Mouse (Mus musculus) midbrain, embryonic 14.5 days (tissue): ENCODE results near the gene Dclk1. TPM values are rescaled to one million over a fixed set of nuclear protein-coding genes. Genes with fewer than 3 reads are reported as not detected.
A peak's percentile ranks its signal among the peaks of the same experiment; 100 is the strongest.

ENCODE experiments used
- ATAC-seq: fragments of 200-750 bp; cut with Nextera tagmentation; 2 replicates; pipeline ENCODE4 v1.8.0; 2017; ENCODE audit warnings: moderate number of reproducible peaks, moderate library complexity; ENCODE audit not compliant: low FRiP score, low TSS enrichment
- DNase-seq: peaks from one replicate; pipeline ENCODE4 v3.0.0-alpha.2; 2015
- H3K27ac ChIP-seq: fragments of 300-500 bp; sonication (generic); replicated peaks from 2 replicates; pipeline ENCODE4 v1.5.1; 2014; ENCODE audit warnings: mild to moderate bottlenecking, low read depth, low read length, moderate library complexity
- H3K27me3 ChIP-seq: fragments of 300-500 bp; sonication (generic); 2 replicates; pipeline ENCODE4 v1.6.1; 2014; ENCODE audit warnings: low read length, control low read depth, mixed read lengths; ENCODE audit not compliant: control insufficient read depth, insufficient read depth
- H3K36me3 ChIP-seq: fragments of 300-500 bp; sonication (generic); 2 replicates; pipeline ENCODE4 v1.6.1; 2014; ENCODE audit warnings: low read length, control low read depth; ENCODE audit not compliant: control insufficient read depth, insufficient read depth
- H3K4me1 ChIP-seq: fragments of 300-500 bp; sonication (generic); 2 replicates; pipeline ENCODE4 v1.6.1; 2014; ENCODE audit warnings: mild to moderate bottlenecking, antibody characterized with exemption, low read length, control low read depth; ENCODE audit not compliant: control insufficient read depth, insufficient read depth
- H3K4me2 ChIP-seq: fragments of 300-500 bp; sonication (generic); 2 replicates; pipeline ENCODE4 v1.6.1; 2014; ENCODE audit warnings: mild to moderate bottlenecking, low read length, moderate library complexity
- H3K4me3 ChIP-seq: fragments of 300-500 bp; sonication (generic); replicated peaks from 2 replicates; pipeline ENCODE4 v1.5.1; 2014; ENCODE audit warnings: low read depth, low read length
- H3K9ac ChIP-seq: fragments of 300-500 bp; sonication (generic); replicated peaks from 2 replicates; pipeline ENCODE4 v1.6.1; 2014; ENCODE audit warnings: mild to moderate bottlenecking, low read length, moderate library complexity
- H3K9me3 ChIP-seq: fragments of 300-500 bp; sonication (generic); 2 replicates; pipeline ENCODE4 v1.6.1; 2016; ENCODE audit warnings: low read length, control low read depth, mixed read lengths; ENCODE audit not compliant: control insufficient read depth
- WGBS: fragments of 180-500 bp; shearing (Covaris S2); extraction: QIAGEN DNeasy Blood & Tissue Kit; methylation state at CpG from one replicate; pipeline ENCODE4 v1.1.7; 2014; 5-methylcytosine and 5-hydroxymethylcytosine counted together
- polyA plus RNA-seq: library from polyadenylated mRNA; unstranded; fragments of >200 nt; fragmentation: Nextera tagmentation; extraction: Ambion mirVana; gene quantifications from 2 replicates; pipeline ENCODE4 v1.2.1, GENCODE M21; 2014

The Dclk1 gene
- polyA plus RNA-seq, 1 experiment from 2014 or later, result 323 TPM

- no peak overlapping the region for H3K4me3 ChIP-seq
- H3K9me3 ChIP-seq, result no peaks in the 10 kb centered on the region
- ATAC-seq (no peak), DNase-seq (no peak)
- H3K27me3 ChIP-seq, result no peaks in the 10 kb centered on the region
- no peak overlapping the region for H3K27ac ChIP-seq
- 0 out of 2 replicates have a peak, but pooled peaks cover 3% of the 10 kb centered on the region for H3K36me3 ChIP-seq
- H3K4me1 ChIP-seq, result peaks cover 8% of the 10 kb centered on the region
- WGBS, result 74% methylated on average over 4 of the region's 4 CpGs
- H3K9ac ChIP-seq, result no peak overlapping the region
- no peak overlapping the region for H3K4me2 ChIP-seq
Measured at GRCm38 (mm10) chr3:55291964-55292363, 49.8 kb downstream of the Dclk1 start.

- no peak overlapping the region for H3K4me3 ChIP-seq
- H3K27me3 ChIP-seq, result no peaks in the 10 kb centered on the region
- WGBS, result 51% methylated on average over 10 of the region's 10 CpGs
- H3K36me3 ChIP-seq, result 0 out of 2 replicates have a peak, but pooled peaks cover 3% of the 10 kb centered on the region
- no peak for DNase-seq
- 0 out of 2 replicates have a peak overlapping the region, but pooled peaks have one; percentile 37 for H3K27ac ChIP-seq
- H3K4me1 ChIP-seq, result peaks cover 8% of the 10 kb centered on the region
- no peak for ATAC-seq
- H3K9ac ChIP-seq, result no peak overlapping the region
- H3K9me3 ChIP-seq, result no peaks in the 10 kb centered on the region
- no peak overlapping the region for H3K4me2 ChIP-seq
Measured at GRCm38 (mm10) chr3:55292783-55293430, 50.7 kb downstream of the Dclk1 start.

GRCm38 (mm10) chr3:55305653-55306052 is 63.5 kb downstream of the Dclk1 start:
- Histone ChIP-seq H3K4me1 (peaks cover 12% of the 10 kb centered on the region; the same call in 1 of the 2 replicates), H3K36me3 (no peaks in the 10 kb centered on the region), H3K4me3 (no peak overlapping the region), H3K9me3 (no peaks in the 10 kb centered on the region; the same call in 1 of the 2 replicates), H3K9ac (no peak overlapping the region), H3K27me3 (no peaks in the 10 kb centered on the region), H3K27ac (0 out of 2 replicates have a peak overlapping the region, but pooled peaks have one; percentile 26), H3K4me2 (no peak overlapping the region)
- ATAC-seq (no peak), DNase-seq (no peak)

- no peak for ATAC-seq
- no peak for DNase-seq
- peaks cover 12% of the 10 kb centered on the region; the same call in 1 of the 2 replicates for H3K4me1 ChIP-seq
- H3K4me3 ChIP-seq, result no peak overlapping the region
- no peaks in the 10 kb centered on the region for H3K9me3 ChIP-seq
- no peaks in the 10 kb centered on the region for H3K27me3 ChIP-seq
- 60% methylated on average over 7 of the region's 7 CpGs for WGBS
- no peak overlapping the region for H3K4me2 ChIP-seq
- H3K36me3 ChIP-seq, result no peaks in the 10 kb centered on the region
- H3K9ac ChIP-seq, result no peak overlapping the region
- H3K27ac ChIP-seq, result no peak overlapping the region
Measured at GRCm38 (mm10) chr3:55307553-55308177, 65.5 kb downstream of the Dclk1 start.

GRCm38 (mm10) chr3:55309961-55310360 is 67.8 kb downstream of the Dclk1 start:
- no peak overlapping the region for H3K27ac ChIP-seq

GRCm38 (mm10) chr3:55315827-55316226 is 73.7 kb downstream of the Dclk1 start:
- 84% methylated on average over 8 of the region's 8 CpGs for WGBS

More at GRCm38 (mm10) chr3:55309961-55310360, 67.8 kb downstream of the Dclk1 start:
- DNase-seq, result no peak
- WGBS, result 69% methylated on average over 8 of the region's 8 CpGs
- Histone ChIP-seq H3K9ac (no peak overlapping the region), H3K4me1 (peaks cover 12% of the 10 kb centered on the region; the same call in 1 of the 2 replicates), H3K36me3 (no peaks in the 10 kb centered on the region), H3K4me3 (no peak overlapping the region), H3K9me3 (no peaks in the 10 kb centered on the region), H3K27me3 (no peaks in the 10 kb centered on the region), H3K4me2 (no peak overlapping the region)
- no peak for ATAC-seq

GRCm38 (mm10) chr3:55318021-55318420 is 75.9 kb downstream of the Dclk1 start:
- DNase-seq (no peak), ATAC-seq (no peak)
- Histone ChIP-seq H3K4me1 (no peaks in the 10 kb centered on the region), H3K9me3 (no peaks in the 10 kb centered on the region), H3K27ac (no peak overlapping the region), H3K27me3 (no peaks in the 10 kb centered on the region), H3K4me3 (no peak overlapping the region), H3K36me3 (no peaks in the 10 kb centered on the region), H3K4me2 (no peak overlapping the region), H3K9ac (no peak overlapping the region)
- WGBS, result 88% methylated on average over 1 of the region's 1 CpGs

More at GRCm38 (mm10) chr3:55315827-55316226, 73.7 kb downstream of the Dclk1 start:
- no peak for ATAC-seq
- Histone ChIP-seq H3K27me3 (no peaks in the 10 kb centered on the region), H3K4me2 (no peak overlapping the region), H3K4me3 (no peak overlapping the region), H3K9ac (no peak overlapping the region), H3K9me3 (no peaks in the 10 kb centered on the region), H3K4me1 (no peaks in the 10 kb centered on the region), H3K27ac (no peak overlapping the region), H3K36me3 (no peaks in the 10 kb centered on the region)
- no peak for DNase-seq

GRCm38 (mm10) chr3:55320572-55320971 is 78.4 kb downstream of the Dclk1 start:
- Histone ChIP-seq H3K9ac (no peak overlapping the region), H3K4me1 (no peaks in the 10 kb centered on the region), H3K4me2 (no peak overlapping the region), H3K36me3 (no peaks in the 10 kb centered on the region), H3K9me3 (no peaks in the 10 kb centered on the region), H3K27me3 (no peaks in the 10 kb centered on the region), H3K4me3 (no peak overlapping the region), H3K27ac (no peak overlapping the region)
- 97% methylated on average over 3 of the region's 3 CpGs for WGBS
- ATAC-seq (no peak), DNase-seq (no peak)

GRCm38 (mm10) chr3:55324029-55324428 is 81.9 kb downstream of the Dclk1 start:
- Histone ChIP-seq H3K9me3 (no peaks in the 10 kb centered on the region), H3K27me3 (no peaks in the 10 kb centered on the region), H3K4me1 (no peaks in the 10 kb centered on the region), H3K36me3 (no peaks in the 10 kb centered on the region), H3K4me2 (no peak overlapping the region), H3K4me3 (no peak overlapping the region), H3K27ac (no peak overlapping the region), H3K9ac (no peak overlapping the region)
- ATAC-seq (no peak), DNase-seq (no peak)
- WGBS, result 91% methylated on average over 1 of the region's 1 CpGs
